In the genomic region with DNA sequence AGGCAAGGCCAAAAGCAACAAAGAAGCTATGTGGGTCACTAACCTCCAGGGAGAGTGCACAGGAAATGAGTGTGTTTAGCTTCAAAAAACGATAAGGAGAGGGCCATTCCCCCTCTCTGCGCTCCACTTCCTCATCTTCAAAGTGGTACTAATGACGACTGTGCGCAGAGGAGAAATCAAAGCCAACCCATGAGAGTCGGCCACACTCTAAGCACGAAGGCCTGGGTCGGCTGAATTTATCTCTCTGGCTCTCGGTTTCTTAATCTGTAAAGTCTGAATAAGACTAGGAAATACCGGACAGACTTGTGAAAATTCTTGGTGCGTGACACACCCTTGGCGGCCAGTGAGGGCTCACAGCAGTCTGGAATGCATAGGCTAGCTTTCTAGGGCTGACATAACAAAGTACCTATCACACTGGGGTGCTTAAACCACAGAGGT, we compare ENCODE assay signal across 8 mouse cellular contexts.
DNase-seq lines count a peak whose midpoint lies in the region; ATAC-seq and TF ChIP-seq lines count a peak whose summit lies in the region.

No protein-coding gene starts in this region.

- peak overlapping the region; percentile 47; the same call in 1 of the 2 replicates for H3K27ac ChIP-seq in layer of hippocampus, adult 2 months
- H3K27ac ChIP-seq in hindbrain, embryonic 14.5 days, result no peak overlapping the region

- H3K36me3 ChIP-seq in hindbrain, embryonic 14.5 days (replicated peaks; ENCODE audit: control insufficient read depth, insufficient read depth), result no peaks in the 10 kb centered on the region

- ATAC-seq in megakaryocyte, adult 5-6 weeks (ENCODE audit: poor library complexity, severe bottlenecking), result peak; percentile 45; the same call in 1 of the 2 replicates
- ATAC-seq in hindbrain, embryonic 14.5 days (ENCODE audit: low FRiP score), result no peak

- no peaks in the 10 kb centered on the region for H3K4me1 ChIP-seq in hindbrain, embryonic 14.5 days (replicated peaks; ENCODE audit: control insufficient read depth, insufficient read depth, low read length)

- no peak for TF ChIP-seq CTCF in layer of hippocampus, adult 2 months (conservative IDR thresholded peaks at IDR 0.05)

- no peaks in the 10 kb centered on the region for H3K27me3 ChIP-seq in hindbrain, embryonic 14.5 days (ENCODE audit: control insufficient read depth, insufficient read depth, low read length)

- 0 out of 2 replicates have a peak, but pooled peaks cover 5% of the 10 kb centered on the region for H3K9me3 ChIP-seq in hindbrain, embryonic 14.5 days (ENCODE audit: control insufficient read depth, low read length)

- H3K4me3 ChIP-seq in layer of hippocampus, adult 2 months, result no peak overlapping the region
- H3K4me3 ChIP-seq in hindbrain, embryonic 14.5 days (replicated peaks; ENCODE audit: low read length), result no peak overlapping the region

- H3K9ac ChIP-seq in hindbrain, embryonic 14.5 days, result no peak overlapping the region

- 69% methylated on average over 11 of the region's 11 CpGs for WGBS in hindbrain, embryonic 14.5 days

- no peak overlapping the region for H3K4me2 ChIP-seq in hindbrain, embryonic 14.5 days (replicated peaks)

- no peak for DNase-seq in layer of hippocampus, adult 2 months (ENCODE audit: low spot score in 2 of 2)
- DNase-seq in layer of hippocampus, adult 8-10 months (ENCODE audit: low spot score in 2 of 2), result no peak
- peak; percentile 68 for DNase-seq in heart, adult 8-10 months (ENCODE audit: low spot score)
- DNase-seq in kidney, postnatal 10 days, result peak; percentile 61
- DNase-seq in retina, postnatal 1 day, result no peak
- no peak for DNase-seq in frontal cortex, postnatal 10 days (ENCODE audit: low spot score in 2 of 2)
- no peak for DNase-seq in hindbrain, embryonic 14.5 days (ENCODE audit: low spot score)

Comparison
In these comparisons a context has a peak if more than half of its experiments do, and no peak if none do; other contexts are left out.
1. DNase-seq: peak in heart, adult 8-10 months (single experiment) and kidney, postnatal 10 days (single experiment); none in layer of hippocampus, adult 2 months (0 of 2), layer of hippocampus, adult 8-10 months (0 of 2), retina, postnatal 1 day (single experiment), frontal cortex, postnatal 10 days (0 of 2) and hindbrain, embryonic 14.5 days (single experiment).